Mouse (Mus musculus): ENCODE data around the gene Sox15.
A peak's percentile ranks its signal among the peaks of the same experiment; 100 is the strongest.

Sox15 gene

DNA sequence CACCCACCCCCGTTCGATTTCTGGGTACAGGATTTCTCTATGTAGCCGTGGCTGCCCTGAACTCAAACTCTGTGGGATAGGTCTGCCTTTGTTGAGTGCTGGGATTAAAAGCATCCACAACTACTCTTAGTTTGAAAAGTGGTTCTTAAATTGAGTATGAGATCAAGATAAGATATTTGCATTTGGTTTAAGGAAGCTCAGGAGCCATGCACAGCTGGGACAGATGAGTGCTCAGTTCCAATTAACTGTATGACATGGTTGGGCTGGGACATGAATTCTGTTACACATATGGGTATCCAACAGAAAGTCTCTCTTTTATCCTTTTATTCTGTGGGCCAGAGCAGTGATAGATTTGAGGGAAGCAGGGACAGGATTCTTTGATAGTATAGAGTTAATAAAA, 19.6 kb upstream of the Sox15 start:
- no peak for DNase-seq (ENCODE audit: low spot score)

DNA sequence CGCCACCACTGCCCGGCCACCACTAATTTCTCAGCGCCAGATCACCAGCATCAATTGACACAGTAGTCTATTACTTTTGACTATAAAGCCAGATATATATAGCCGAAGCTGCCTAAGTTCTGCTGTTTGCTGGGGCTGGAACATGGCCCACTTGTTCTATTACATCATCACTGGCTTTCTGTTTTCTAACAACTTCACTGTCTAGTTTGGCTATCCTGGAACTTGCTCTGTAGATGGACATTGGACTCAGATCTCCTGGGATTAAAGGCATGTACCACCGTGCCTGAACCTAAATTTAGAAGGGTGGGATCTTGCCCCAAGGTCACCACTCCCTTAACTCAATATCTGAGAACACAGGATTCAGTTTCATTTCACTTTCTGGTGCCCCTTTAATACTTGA, 9.3 kb upstream of the Sox15 start:
- no peak for DNase-seq (ENCODE audit: low spot score)

DNA sequence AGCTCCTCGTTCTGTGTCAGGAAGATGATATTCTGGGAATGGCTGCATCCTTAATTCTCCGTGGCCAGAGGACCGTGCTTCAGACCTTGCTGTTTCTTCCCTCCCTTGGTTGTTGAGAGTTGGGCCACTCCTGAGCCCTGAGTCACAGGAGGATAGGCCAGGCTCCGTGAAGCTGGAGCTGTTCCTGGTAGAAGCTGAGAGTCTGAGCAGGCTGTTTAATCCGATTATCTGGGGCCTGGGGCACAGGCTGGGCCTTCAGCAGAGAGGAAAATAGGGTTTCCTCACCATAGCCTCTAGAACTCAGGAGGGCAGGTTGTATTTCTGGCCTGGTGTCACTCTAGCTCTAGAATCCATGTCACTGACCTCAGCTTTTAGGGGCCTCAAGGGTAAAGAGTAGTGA, 1.7 kb upstream of the Sox15 start:
- no peak for DNase-seq (ENCODE audit: low spot score)

DNA sequence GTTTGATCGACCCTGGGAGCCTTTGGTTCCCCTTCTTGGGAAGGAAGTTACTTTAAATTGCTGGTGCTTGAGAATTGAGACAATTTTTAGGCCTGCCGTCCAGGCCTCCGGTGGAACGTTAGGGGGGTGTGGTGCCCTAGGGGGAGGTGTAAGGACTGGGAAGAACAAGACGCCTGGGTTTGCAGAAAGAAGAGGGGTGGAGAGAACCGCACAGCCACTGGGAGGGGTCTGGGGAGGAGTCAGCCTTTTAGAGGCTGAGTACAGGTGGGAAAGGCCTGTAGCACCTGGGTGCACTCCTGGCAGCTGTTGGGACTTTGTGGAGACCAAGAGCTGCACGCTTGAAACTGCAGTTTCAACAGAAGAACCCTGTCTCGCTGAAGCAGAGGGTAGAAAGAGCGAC, 354 bp upstream of the Sox15 start:
- no peak for DNase-seq (ENCODE audit: low spot score)

DNA sequence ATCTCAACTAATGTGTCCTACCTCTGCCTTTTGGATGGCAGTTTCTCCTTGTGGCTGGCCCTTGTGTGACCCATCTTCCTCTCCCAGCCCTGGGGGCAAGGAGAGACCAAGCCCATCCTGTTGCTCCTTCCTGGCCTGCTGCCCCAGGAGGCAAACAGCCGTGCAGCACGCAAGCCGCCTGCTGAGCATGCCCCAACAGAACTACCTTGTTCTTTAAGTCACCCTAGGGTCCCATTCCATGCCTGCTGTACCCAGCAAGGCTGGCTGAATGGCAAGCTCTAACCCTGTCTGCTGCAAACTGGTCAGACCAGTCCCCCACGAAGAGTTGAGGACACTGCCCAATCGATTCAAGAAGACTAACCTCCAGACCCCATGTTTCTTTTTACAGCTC, 946 bp downstream of the Sox15 start:
- no peak for DNase-seq (ENCODE audit: low spot score)

DNA sequence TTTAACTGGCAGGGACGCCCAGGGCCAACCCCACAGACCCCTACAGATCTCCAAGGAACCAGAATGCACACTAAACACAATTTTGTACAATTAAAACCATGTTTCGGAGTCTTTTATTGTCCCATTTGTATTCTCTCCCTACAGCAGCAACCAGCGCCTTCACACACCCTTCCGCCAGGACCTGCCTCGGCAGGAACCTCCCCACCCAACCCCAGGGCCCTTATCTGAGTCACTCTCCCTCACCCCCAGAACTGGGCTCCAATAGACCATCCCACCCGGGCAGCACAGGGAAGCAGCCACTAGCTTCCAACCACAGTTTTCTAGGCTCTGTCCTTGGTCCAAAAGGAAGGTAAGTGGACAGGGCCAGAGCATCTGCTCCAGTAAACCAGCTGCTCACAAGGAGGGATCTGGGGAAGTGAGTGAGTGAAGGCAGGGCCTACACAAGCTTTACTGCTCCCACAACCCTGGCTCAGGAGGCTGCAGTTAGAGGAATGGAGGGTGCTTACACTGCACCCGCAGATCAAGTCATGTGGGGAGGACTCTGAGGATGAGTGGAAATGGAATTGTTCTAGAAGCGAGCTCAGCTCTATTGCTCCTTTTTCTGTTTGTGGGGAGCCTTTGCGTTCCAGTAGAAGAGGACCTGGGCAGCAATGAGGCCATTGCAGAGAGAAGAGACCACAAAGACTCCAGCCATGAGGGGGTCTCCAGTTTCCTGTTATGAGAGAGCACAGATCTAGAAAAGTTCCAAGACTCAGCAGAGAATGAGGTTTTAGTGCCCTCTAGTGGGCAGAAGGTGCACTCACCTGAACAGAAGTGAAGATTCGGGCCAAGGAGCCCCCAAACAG, 1.7 kb downstream of the Sox15 start:
- peak; percentile 83 for DNase-seq (ENCODE audit: low spot score)

DNA sequence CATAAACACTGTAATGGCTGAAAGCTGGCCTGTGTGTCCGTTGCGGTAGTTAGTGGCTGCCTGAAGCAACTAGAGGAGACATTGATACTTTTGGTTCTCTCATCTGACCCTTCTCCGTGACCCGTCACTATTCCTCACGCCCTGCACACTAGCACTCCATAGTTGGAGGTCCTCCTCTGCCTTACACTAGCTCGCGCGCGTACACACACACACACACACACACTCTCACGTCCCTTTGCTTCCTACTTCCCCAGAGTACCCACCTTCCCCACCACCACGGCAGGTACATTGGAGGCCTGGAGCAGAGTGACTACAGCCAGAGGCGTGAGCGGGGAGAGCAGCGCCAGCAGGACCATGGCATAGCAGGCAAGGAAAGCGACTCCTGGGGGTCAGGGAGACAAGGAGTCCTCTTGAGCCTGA, 2.4 kb downstream of the Sox15 start:
- no peak for DNase-seq (ENCODE audit: low spot score)

DNA sequence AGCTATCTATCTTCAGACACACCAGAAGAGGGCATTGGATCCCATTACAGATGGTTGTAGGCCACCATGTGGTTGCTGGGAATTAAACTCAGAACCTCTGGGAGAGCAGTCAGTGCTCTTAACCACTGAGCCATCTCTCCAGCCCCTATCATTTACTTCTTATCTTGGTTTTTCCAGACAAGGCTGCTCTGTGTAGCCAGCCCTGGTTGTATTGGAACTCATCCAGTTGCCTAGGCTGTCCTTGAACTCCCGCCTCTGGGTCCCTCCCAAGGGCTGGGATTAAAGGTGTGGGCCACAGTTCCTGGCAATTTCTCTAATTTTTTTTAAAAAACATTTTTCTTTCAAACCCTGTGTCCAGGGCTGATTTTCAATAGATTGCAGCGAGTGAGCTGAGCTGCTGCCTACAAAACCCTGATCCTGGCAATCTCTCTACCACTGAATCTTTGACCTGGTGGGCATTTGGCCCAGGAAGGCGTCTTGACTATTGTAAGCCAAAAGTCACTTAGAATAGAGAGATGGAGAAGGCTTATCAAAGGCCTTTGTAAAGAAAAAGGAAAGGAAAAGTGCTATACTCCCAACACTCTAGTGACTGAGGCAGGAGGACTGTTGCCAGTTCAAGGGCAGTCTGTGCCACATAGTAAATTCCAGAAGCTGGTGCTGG, 6.2 kb downstream of the Sox15 start:
- DNase-seq (ENCODE audit: low spot score), result no peak

DNA sequence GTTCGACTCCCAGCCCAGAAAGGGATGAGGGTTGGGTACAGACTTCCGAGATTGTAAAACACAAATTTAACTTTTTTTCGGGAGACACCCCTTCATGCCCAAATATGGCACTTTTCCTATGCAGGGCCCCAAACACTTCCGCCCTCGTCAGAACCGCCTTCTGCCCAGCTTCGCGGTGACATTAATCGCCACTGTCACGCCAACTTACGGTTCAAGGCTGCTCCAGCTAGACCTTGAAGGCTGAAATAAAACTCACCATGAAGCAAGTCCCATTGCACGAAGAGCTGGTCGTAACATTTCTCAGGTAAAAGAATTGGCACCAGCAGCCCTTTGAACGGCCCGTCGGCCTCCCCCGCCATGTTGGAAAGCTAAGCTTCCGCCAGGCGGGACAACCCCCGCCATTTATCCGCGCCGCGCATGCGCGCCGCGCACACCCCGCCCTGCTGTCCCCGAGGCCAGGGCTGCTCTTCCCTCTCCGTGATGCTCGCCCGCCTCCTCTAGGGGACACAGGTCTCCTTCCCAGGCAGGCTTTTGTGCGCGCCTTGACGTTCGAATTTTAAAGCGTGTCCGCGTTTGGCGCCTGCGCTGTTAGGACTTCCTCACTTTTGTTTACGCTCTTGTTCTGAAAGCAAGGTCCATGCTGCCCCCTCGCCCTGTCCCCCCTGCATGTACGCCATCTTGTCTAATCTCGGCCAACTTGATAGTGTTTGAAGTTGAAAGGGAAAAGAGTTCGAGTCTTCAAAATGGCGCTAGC, 7.3 kb downstream of the Sox15 start, which contains the start of gene Mpdu1:
Mpdu1 (minus strand) TSS at position 430 of the 754 bp plus-strand sequence.
- DNase-seq (ENCODE audit: low spot score), result peak; percentile 97

DNA sequence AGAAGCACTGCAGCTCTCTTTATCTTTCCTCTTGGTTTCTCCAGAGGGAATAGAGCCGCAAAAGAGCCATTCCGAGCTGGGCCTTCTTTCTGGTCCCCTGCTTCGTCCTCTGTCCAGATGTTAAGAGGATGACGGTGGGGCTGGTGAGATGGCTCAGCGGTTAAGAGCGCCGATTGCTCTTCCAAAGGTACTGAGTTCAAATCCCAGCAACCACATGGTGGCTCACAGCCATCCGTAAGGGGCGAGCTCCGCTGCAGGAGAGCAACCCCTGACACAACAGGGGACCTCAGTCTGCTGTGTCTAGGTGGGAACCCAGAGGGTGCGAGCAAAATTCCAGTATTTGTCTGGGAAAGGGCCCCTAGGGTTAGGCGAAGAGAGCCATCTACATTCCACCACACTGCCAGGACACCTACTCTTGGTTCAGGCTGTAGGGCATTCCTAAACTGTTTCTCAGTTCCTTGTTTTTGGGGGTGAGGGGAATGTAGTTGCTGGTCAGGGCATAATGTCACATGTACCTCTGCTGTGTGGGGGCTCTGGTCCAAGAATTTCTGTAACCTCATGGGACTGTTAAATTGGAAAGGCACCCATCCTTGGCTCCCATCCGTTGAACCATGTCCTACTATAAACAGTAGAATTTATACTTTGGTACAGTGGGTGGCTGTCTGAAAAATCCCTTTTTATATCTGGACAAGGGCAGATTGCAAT, 8.0 kb downstream of the Sox15 start:
- no peak for DNase-seq (ENCODE audit: low spot score)

DNA sequence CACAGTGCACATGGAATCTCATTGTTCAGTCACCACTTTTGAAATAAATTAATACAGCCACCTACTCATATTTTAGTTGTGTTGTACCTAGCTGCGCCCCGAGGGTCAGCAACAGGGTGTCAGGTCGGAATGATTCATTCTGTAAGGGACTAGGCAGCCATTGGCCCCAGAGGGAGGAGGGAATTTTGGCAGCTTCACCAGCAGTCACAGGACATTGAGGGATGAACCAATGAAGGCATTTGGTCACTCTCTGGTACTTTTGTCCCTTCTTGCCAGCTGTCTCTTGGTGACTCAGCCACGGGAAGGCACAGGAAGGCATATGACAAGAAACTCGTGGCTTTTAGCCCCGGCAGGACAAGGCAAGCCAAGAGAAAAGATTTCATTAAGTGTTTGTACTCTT, 8.7 kb downstream of the Sox15 start:
- DNase-seq (ENCODE audit: low spot score), result no peak

DNA sequence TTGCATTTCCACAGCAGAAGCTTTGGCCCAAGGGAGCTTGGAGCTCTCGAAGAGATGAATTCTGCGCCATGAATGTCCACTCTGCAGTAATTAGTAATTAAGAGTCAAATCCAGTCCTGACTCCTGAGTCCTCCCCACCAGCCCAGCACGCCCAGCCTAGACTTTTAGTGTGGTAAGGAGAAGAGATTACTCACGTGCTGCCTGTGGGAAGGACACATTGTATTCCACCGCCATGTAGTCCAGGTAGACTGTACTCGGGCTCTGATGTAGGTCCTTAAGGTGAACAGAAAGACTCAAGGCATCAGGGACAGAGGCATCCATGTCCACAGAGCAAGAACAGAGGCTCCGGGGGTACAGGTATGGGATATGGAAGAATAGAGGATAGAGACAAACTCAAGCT, 9.7 kb downstream of the Sox15 start:
- no peak for DNase-seq (ENCODE audit: low spot score)

DNA sequence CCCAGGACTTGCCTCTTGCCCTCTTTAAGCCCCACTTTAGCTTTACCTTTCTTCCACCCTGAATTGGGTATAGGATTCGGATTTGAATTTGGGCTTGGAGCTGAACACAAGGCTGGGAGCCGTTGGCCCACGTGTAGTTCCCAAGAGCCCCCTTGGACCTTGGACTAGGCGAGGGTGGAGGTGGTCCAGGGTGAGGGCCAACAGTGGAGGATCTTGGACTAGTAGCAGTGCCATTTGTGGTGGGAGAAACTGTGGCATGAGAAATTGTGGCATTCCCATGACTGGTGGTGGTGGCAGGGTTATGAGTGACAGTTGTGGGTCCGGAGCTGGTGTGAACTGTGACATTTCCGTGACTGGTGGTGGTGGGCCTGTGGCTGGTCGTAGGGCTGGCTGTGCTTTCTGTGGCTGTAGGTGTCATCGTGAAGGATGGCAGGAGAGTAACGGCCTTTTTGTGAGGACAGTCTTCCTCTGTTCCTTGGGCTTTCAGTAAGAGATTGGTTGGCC, 10.4 kb downstream of the Sox15 start:
- no peak for DNase-seq (ENCODE audit: low spot score)

DNA sequence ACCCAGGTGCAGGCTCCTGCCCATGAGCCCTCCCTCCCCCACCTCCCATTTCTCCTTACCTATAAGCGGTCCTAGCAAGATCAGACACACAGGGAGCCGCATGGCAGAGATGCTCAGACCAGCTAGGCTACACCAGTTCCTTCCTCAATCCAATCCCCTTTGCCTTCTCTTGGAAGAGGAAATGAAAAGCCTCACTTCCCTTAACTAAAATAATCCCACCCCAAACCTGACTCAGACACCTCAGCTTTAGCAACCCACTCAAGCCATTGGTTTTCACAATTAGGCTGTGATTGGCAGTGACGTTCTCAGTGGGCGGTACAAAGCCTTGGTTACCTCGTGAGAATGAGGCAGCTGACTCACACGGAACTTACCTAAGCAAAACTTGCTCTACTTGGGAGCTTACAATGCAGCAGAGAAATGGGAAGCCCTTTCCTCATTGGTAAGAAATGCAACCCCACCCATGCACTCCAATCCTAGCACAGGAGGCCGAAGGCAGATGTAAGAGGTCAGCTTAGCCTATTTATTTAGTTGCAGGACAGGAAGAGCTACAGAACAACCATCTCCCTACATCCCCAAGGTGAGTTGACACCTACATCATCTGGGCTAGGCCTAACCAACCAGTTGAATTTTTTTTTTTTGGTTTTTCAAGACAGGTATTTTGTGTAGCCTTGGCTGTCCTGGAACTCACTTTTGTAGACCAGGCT, 11.0 kb downstream of the Sox15 start, which contains the start of gene Cd68:
Cd68 (minus strand) TSS at position 193 of the 704 bp plus-strand sequence.
- DNase-seq (ENCODE audit: low spot score), result peak; percentile 77

DNA sequence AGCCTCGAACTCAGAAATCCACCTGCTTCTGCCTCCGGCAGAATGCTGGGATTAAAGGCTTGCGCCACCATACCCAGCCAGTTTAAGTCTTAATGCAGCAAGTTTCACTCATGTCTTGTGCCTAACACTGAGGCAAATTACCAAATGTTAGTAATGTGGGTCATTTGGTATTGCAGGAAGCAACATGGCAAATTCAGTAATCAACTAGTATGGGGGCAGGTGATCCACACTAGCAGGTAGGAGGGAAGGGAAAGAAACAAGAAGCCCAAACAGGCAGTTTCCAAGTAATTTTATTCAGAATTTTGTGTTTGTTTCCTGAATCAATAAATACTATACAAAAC, 11.5 kb downstream of the Sox15 start:
- no peak for DNase-seq (ENCODE audit: low spot score)

DNA sequence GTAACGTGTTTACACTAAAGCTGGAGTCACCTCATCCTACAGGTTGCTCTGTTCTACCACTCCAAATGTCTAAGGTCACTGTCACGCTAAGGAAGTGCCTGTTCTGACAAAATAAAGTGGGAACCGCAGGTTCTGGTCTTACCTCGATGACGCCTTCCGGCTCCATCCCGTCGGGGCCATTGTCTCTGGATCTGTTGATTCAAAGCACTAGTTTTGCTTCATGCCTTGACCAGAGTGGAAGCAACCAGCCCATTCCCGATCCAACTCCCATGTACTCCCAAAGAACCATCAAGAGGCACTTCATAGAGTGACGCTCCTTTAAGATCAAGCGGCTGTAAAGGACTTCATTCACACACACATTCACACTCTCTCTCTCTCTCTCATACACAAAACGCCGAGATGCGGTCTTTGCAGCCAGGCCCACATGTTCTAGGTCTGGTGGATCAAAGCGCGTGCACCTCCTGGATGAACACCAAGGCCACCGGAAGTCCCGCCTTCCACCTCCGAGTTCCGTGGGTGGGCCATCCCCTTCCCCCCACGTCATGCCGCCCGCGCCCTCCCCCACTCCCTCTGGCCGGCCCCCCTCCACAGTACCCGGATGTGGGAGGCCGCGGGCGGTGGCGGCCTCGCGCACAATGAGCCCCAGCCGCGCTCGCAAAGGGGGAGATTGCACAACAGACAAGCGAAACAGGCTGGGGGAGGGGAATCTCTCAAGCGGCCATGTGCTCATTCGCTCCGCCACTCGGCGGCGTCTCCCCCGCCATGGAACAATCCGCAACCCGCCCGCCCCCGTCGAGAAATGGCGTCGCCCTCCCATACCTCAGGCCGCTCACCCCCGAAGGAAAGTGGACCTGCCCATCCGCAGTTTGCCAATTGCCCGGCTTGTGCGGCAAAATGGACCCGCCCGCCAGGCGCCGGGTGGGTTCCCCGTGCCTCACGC, 15.9 kb downstream of the Sox15 start:
- DNase-seq (ENCODE audit: low spot score), result peak; percentile 94

DNA sequence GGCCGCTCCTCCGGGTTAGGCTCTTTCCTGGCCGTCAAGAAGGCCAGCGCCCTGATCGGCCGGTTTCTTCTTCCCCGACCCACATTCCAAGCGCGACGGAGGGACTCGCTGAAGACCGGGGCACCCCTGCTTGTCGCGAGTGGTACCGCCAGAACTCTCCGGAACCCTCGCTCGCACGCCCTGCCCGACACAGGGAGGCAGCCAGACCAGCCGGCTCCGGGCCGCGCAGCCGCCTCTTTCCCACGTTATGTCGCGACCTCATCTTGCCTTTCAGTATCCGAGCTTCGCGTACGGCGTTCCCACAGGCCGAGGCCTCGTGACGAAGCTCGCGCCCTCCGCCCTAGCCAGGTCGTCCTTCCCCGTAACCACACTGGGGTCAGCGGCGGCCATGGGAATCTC, 16.6 kb downstream of the Sox15 start:
- DNase-seq (ENCODE audit: low spot score), result no peak

DNA sequence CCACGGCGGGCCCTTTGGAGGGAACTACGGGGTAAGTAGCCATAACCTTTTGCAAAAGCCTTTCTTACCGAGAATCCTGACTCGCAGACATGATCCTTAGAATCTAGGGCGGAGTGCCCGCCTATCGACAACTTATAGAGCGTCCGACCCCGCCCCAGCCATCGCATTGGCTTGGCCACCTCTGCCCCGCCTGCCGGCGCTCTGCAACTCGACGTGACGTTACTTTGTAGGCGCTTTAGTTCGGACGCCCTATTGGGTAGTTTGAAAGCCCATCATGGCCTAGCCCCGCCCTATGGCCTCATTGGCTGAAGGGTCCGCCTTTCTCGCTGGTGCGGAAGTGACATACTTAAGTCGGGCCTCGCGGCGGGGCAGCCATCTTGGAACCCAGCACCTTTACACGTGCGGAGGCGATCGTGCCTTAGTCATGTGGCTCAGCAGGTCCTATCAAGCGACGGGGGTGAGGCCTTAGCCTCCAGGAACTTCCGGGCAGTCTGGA, 17.1 kb downstream of the Sox15 start, which contains the start of gene Eif4a1:
Eif4a1 (minus strand) TSS at position 213 of the 496 bp plus-strand sequence.
- DNase-seq (ENCODE audit: low spot score), result peak; percentile 100

DNA sequence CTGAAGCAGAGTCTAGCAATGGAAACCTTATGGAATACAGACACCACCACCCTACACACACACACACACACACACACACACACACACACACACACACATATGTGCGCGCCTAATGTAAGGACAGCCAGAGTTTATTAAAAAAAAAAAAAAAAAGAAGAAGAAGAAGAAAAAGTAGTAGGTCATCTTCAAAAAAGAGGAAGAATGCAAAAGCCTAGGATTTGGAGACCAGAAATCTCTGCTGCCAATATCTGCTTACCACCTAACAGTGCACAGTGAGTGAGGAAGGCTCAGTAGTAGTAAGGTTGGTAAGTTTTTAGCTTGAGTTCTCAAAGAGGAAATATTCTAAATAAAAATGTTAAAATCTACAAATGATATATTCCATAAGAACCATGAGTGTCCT, 24.0 kb downstream of the Sox15 start:
- DNase-seq (ENCODE audit: low spot score), result no peak
